Mouse (Mus musculus) megakaryocyte, embryonic 14.5 days (primary cell): ENCODE results near the gene Ltc4s.

ENCODE experiments used
- FLI1 ChIP-seq: IDR thresholded peaks from 2 replicates; pipeline ENCODE4 v1.6.1; 2012; ENCODE audit warnings: low read length, inconsistent platforms, mixed read lengths
- GATA1 ChIP-seq: IDR thresholded peaks from 3 replicates; pipeline ENCODE4 v1.6.1; 2012; ENCODE audit warnings: mixed read lengths, low read length, inconsistent platforms, borderline replicate concordance

DNA sequence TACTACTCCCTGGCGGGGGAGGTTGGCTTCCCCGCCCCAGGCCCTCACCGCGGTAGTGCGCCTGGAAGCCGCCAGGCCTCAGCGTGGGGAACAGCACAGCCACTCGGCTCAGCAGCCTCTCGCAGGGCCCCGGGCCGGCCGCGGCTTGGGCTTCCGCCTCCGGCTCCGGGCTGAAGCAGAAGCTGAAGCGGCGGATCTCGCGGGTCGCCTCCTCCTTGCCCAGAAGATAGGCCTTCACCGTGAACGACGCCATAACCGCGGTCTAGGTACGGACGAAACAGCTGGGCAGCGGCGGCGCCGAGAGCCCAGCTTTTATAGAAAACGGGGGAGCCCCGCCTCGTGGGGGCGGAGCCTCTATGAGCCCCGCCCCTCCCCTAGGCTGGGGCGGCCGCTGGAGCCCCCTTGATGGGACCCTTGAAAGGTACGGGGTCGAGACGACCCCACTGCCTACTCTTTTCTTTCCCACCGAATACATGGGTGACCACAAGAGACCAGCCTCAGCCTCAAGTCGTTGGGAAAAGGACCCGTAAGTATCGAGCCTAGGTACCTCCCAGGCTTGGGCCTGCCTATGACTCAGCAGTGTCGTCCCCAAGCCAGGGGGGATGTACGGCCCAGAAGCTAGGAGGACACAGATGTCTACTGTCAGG lies 27.8 kb downstream of the Ltc4s start, which contains the start of the genes Sqstm1 and Mgat4b:
- TF ChIP-seq GATA1 (no peak), FLI1 (no peak)
